Mouse (Mus musculus) hindbrain, embryonic 10.5 days (tissue): ENCODE measurements around the gene Gtpbp3. TPM values are rescaled to one million over a fixed set of nuclear protein-coding genes. Genes with fewer than 3 reads are reported as not detected.

Experiments used
- DNase-seq: peaks from one replicate; pipeline ENCODE4 v3.0.0-alpha.2; 2017; ENCODE audit warnings: low spot score
- H3K27ac ChIP-seq: fragments of 300-500 bp; sonication (generic); 2 replicates; pipeline ENCODE4 v1.5.1; 2016; ENCODE audit warnings: mild to moderate bottlenecking, moderate library complexity
- H3K27me3 ChIP-seq: fragments of 300-500 bp; sonication (generic); 2 replicates; pipeline ENCODE4 v1.6.1; 2016; ENCODE audit warnings: mild to moderate bottlenecking; ENCODE audit not compliant: poor library complexity, insufficient read depth, severe bottlenecking
- H3K36me3 ChIP-seq: fragments of 300-500 bp; sonication (generic); 2 replicates; pipeline ENCODE4 v1.6.1; 2016; ENCODE audit warnings: mild to moderate bottlenecking, moderate library complexity
- H3K4me1 ChIP-seq: fragments of 300-500 bp; sonication (generic); replicated peaks from 2 replicates; pipeline ENCODE4 v1.6.1; 2016; ENCODE audit warnings: mild to moderate bottlenecking
- H3K4me3 ChIP-seq: fragments of 300-500 bp; sonication (generic); 2 replicates; pipeline ENCODE4 v1.5.1; 2016; ENCODE audit warnings: mild to moderate bottlenecking, moderate library complexity
- H3K9me3 ChIP-seq: fragments of 300-500 bp; sonication (generic); 2 replicates; pipeline ENCODE4 v1.6.1; 2016; ENCODE audit warnings: mild to moderate bottlenecking, moderate library complexity
- WGBS: fragments of 180-500 bp; shearing (Covaris S2); methylation state at CpG from one replicate; pipeline ENCODE4 v1.1.7; 2016; 5-methylcytosine and 5-hydroxymethylcytosine counted together
- polyA plus RNA-seq: library from polyadenylated mRNA; unstranded; fragments of >200 nt; fragmentation: Nextera tagmentation; extraction: Ambion mirVana; gene quantifications from 2 replicates; pipeline ENCODE4 v1.2.1, GENCODE M21; 2016

The Gtpbp3 gene
- polyA plus RNA-seq, 1 experiment from 2014 or later, result 18.2 TPM

DNA sequence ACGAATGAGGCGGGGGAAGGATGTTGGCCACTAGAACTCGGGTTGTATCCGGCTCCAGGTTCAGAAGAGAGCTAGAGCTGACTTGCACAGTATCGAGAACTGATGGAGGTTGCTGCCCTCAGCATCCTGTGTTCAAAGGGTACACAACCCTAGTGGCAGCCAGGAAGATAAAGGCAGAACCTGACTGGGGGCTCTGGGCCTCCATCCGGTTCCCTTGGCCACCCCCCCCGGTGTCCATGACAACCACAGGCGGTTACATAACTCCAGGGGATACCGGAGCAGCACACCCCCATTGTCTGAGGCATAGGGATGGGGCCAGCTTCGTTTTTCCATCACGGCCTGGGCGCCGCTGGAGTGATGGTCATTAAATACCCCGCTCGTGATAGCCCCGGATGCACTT is 25.1 kb upstream of the Gtpbp3 start:
- Histone ChIP-seq H3K27me3 (peaks cover 16% of the 10 kb centered on the region), H3K9me3 (no peaks in the 10 kb centered on the region), H3K36me3 (peaks cover 53% of the 10 kb centered on the region), H3K4me3 (peak overlapping the region; percentile 86), H3K4me1 (peaks cover 45% of the 10 kb centered on the region), H3K27ac (peak overlapping the region; percentile 91)
- DNase-seq, result peak; percentile 59
- WGBS, result 8% methylated on average over 16 of the region's 16 CpGs

DNA sequence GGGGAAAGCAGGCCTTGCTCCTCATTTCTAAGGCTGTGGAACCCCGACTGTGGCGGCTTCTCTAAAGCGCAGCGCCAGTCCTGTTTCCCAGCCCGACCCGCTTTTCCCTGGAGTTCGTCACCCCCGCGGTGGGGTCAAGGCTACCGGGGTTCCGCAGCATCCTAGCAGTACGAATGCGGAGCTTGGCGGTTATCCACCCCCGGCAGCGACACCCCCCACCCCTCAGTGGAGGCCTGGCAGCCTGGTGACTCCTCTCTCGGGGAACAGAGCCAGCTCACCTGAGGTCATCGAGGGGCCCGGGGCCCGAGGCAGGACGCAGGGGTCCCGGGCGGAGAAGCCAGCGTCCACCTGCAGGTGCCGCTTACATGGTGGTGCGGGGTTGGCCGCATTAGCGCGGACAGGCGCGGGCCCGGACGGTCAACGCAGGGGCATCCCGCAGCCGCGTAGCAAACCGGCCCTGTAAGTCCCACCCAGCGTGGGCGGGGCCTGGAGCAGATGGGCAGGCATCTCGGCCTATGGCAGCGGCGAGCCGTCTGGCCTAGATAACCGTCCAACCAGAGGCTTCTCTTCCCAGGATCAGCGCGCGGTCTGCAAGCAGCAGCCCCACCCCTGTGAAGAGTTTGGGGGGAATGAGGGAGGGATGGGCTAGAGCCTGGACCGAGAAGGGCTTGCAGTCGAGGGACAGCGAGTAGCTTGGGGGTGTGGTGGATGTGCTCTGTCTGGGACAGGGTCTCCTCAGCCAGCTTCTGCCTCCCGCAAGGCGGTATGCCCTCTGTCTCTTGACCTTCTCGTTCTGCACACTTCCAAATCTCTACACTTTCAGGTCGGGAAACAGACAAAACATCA is 24.5 kb upstream of the Gtpbp3 start, which contains the start of gene Abhd8:
Gene Abhd8, minus strand, starts transcription at position 468 of the 846 bp plus-strand sequence.
- Histone ChIP-seq H3K4me3 (peak within 1 kb of the TSS; percentile 86), H3K27ac (peak within 1 kb of the TSS; percentile 91), H3K36me3 (peaks cover 47% of the 10 kb centered on the region), H3K4me1 (peaks cover 47% of the 10 kb centered on the region), H3K9me3 (no peaks in the 10 kb centered on the region), H3K27me3 (peaks cover 16% of the 10 kb centered on the region)
- under 1% methylated on average over 55 of the region's 55 CpGs for WGBS
- peak; percentile 97 for DNase-seq

DNA sequence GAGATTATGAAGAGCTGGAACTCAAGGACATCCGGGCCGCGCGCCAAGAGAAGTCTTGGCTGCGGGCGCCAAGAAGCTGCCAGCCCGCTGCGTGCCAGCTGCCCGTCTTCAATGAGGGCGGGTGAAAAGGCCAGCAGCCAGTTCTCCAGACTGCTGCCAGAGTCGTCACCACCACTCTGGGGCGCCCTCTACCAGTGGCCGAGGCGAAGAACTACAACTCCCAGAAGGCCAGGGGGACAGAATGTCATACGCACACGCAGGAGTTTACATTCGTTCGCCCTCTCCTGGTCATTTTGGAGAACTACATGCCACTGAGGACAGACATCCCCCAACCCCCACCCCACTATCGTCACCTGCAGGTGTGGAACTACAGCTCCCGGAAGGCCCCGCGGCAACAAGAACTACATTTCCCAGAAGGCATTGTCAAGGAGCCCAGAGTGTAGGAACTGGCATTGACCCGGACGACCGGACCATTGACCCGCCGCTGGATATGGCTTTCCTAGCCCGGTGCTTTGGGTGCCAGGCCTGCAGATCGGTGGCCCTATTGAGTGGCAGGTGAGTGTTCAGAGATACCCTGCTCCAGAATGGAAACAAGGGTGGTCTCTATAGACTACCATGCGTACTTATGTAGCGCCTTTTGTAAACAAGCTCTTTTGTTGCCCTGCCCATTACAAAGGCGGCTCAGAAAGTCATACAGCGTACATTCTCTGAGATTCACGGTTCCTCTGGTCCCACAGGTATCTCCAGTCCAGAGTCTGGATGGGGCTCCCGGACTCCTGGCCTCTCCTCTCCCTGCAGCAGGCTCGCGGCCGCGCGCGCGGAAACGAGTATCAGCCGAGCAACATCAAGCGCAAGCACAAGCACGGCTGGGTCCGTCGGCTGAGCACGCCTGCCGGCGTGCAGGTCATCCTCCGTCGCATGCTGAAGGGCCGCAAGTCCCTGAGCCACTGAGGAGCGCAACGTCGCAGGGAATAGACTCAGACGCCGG is 23.1 kb upstream of the Gtpbp3 start, which contains the start of gene Mrpl34:
Gene Mrpl34, plus strand, starts transcription at position 447 of the 988 bp plus-strand sequence.
- peak; percentile 98 for DNase-seq
- Histone ChIP-seq H3K9me3 (no peaks in the 10 kb centered on the region), H3K36me3 (peaks cover 33% of the 10 kb centered on the region), H3K4me3 (peak within 1 kb of the TSS; percentile 86), H3K27ac (peak within 1 kb of the TSS; percentile 91), H3K27me3 (peaks cover 16% of the 10 kb centered on the region), H3K4me1 (peaks cover 55% of the 10 kb centered on the region)
- WGBS, result under 1% methylated on average over 59 of the region's 59 CpGs

DNA sequence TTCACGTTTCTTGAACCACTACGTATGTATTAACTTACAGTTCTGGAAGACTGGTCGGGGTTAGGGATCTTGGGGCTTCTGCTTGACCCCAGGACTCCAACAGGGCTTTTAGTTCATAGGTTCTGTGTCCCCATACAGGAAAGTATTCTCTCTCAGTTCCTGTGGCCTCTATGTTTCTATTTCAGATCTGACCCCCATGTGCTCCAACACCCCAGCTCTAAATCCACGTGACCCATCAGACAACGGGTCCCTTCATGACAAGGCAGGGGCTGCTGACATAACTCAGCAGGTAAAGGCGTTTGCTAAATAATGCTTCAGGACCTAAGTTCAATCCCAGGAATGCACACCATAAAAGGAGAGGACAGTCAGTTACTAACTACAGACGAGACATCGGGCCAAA is 22.2 kb upstream of the Gtpbp3 start:
- H3K27ac ChIP-seq, result no peak overlapping the region

DNA sequence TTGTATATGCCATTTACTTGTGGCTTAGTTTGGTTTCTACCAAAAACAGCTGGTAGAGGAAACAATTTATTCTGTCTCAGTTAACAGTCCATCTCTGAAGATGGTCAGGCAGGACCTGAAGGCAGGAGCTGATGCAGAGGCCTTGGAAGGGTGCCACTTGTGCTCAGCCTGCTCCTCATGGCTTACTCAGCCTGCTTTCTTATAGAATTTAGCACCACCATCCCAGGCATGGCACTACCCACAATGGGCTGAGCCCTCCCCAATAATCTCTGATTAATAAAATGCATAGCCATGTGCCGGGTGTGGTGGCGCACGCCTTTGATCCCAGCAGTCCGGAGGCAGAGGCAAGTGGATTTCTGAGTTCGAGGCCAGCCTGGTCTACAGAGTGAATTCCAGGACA is 21.7 kb upstream of the Gtpbp3 start:
- Histone ChIP-seq H3K9me3 (no peaks in the 10 kb centered on the region), H3K27ac (no peak overlapping the region), H3K4me3 (0 out of 2 replicates have a peak overlapping the region, but pooled peaks have one; percentile 86), H3K27me3 (peaks cover 14% of the 10 kb centered on the region), H3K4me1 (peaks cover 64% of the 10 kb centered on the region), H3K36me3 (peaks cover 31% of the 10 kb centered on the region)
- no peak for DNase-seq
- WGBS, result 98% methylated on average over 5 of the region's 5 CpGs

More for the DNA sequence above, 22.2 kb upstream of the Gtpbp3 start:
- H3K4me3 ChIP-seq, result peak overlapping the region; percentile 86
- peaks cover 64% of the 10 kb centered on the region for H3K4me1 ChIP-seq
- peaks cover 31% of the 10 kb centered on the region for H3K36me3 ChIP-seq
- H3K9me3 ChIP-seq, result no peaks in the 10 kb centered on the region
- H3K27me3 ChIP-seq, result peaks cover 16% of the 10 kb centered on the region
- 86% methylated on average over 8 of the region's 8 CpGs for WGBS
- DNase-seq, result no peak

DNA sequence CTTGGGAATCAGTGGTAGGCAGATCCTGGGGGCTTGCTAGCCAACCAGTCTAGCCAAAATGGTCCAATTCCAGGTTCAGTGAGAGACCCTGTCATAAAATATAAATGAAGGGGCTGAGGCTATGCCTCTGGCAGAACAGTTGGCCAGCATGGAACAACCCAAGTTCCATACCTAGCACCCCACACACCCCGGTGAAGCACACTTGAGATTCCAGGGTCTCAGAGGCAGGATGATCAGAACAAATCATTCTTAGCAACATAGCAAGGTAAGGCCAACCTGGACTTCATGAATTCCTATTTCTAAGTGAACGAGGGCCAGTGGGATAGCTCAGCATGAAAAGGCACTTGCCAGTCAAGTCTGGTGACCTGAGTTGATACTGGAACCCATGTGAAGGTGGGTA is 20.7 kb upstream of the Gtpbp3 start:
- Histone ChIP-seq H3K27ac (no peak overlapping the region), H3K27me3 (peaks cover 4% of the 10 kb centered on the region), H3K4me1 (peaks cover 54% of the 10 kb centered on the region), H3K4me3 (no peak overlapping the region), H3K9me3 (no peaks in the 10 kb centered on the region), H3K36me3 (peaks cover 33% of the 10 kb centered on the region)
- WGBS, result 93% methylated on average over 2 of the region's 2 CpGs
- no peak for DNase-seq

DNA sequence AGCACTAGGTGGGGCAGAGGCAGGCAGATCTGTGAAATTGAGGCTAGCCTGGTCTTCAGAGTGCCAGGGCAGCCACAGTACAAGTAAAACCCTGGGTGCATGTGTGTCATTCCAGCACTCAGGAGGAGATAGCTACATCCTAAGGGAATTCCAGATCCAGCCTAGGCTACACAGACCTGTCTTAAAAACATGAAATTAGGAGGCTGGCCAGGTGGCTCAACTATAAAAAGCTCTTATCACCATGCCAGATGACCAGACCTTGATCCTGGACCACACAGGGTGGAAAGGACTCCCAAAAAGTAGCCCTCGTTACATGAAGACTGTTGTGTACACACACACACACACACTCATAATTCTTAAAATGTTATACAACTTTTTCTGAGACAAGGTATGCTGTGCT is 19.9 kb upstream of the Gtpbp3 start:
- Histone ChIP-seq H3K4me1 (peaks cover 46% of the 10 kb centered on the region), H3K27ac (no peak overlapping the region), H3K4me3 (0 out of 2 replicates have a peak overlapping the region, but pooled peaks have one; percentile 2), H3K36me3 (peaks cover 41% of the 10 kb centered on the region), H3K27me3 (no peaks in the 10 kb centered on the region), H3K9me3 (no peaks in the 10 kb centered on the region)
- WGBS, result 93% methylated on average over 1 of the region's 1 CpGs
- no peak for DNase-seq

DNA sequence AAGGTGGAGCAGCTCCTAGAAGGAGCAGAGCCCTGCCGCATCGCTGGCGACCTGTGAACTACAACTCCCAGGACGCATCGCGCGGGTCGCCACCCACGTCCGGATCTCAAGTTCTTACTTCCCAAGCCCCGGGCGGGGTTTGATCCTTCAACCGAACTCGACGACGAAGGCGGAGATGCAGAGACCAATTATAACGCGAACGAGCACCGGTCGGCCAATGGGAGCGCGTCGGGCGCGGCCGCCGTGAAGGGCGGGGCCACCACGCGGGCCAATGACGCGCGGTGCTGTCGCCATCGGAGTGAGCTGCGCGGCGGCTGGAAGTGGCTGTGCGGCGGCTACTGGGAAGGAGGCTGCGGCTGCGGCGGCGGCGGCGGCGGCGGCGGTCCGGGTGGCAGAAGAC is 19.0 kb upstream of the Gtpbp3 start, which contains the start of gene Dda1:
Gene Dda1, plus strand, starts transcription at position 284 of the 400 bp plus-strand sequence.
- no peaks in the 10 kb centered on the region for H3K9me3 ChIP-seq
- peak within 1 kb of the TSS; percentile 94 for H3K27ac ChIP-seq
- no peaks in the 10 kb centered on the region for H3K27me3 ChIP-seq
- H3K4me3 ChIP-seq, result peak within 1 kb of the TSS; percentile 96
- peaks cover 38% of the 10 kb centered on the region for H3K4me1 ChIP-seq
- H3K36me3 ChIP-seq, result peaks cover 50% of the 10 kb centered on the region
- DNase-seq, result peak; percentile 98
- WGBS, result under 1% methylated on average over 51 of the region's 52 CpGs

DNA sequence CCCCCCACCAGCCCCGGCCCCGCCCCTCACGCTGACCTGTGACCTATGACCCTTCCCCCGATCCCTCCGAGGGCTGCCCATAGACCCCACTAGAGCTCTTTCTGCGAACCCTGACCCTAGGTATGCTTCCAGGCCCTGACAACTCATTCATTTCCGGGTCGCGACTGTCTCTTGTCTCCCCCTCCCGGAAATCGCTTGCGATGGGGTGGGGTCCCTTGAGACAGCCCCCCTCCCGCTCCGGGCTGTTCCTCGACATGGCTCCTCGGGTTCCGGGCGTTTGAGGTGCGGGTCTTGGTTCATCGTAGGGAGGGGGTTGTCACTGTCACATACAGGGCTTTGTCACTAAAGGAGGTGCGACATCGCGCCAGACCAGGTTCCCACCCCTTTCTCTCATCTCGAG is 18.5 kb upstream of the Gtpbp3 start:
- H3K27ac ChIP-seq, result peak overlapping the region; percentile 94
- H3K4me3 ChIP-seq, result peak overlapping the region; percentile 96
- DNase-seq, result peak; percentile 61
- no peaks in the 10 kb centered on the region for H3K27me3 ChIP-seq
- H3K36me3 ChIP-seq, result peaks cover 55% of the 10 kb centered on the region
- peaks cover 33% of the 10 kb centered on the region for H3K4me1 ChIP-seq
- no peaks in the 10 kb centered on the region for H3K9me3 ChIP-seq
- under 1% methylated on average over 24 of the region's 24 CpGs for WGBS

DNA sequence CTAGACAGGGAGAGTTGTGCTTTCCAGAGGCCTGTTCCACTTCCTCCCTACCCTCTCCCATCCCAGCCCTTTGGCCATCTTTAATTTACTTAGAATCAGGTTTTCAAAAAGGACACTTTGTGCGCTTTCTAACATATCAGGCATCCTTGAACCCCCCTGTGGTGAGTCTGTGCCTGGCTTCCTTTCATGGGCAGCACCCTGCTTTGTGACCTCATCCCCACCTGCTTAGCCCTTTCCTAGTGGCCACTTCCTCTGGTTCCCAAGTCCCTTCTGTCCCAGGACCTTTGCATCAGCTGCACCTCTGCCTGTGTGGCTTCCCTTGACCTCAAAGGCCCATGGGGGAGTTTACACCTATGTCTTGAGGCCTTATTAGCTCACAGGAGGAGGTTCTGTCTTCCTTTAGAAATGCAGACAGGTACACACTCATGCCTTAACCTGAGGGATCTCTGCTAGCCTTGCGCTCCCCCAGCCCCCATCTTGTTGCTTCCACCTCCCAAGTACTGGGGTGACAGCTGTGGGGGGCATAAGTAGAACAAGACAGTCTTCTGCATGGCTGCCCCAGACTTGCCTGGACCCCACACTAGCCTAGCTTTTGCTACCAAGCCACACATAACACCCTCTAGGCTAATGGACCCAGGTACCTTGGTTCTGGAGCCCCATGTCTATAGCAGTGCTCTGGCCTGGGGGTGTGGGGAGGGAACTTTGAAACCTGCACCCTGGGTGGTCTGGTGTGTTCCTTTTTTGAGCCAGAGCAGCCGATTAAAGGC is 17.6 kb upstream of the Gtpbp3 start:
- Histone ChIP-seq H3K9me3 (no peaks in the 10 kb centered on the region), H3K4me1 (peaks cover 35% of the 10 kb centered on the region), H3K36me3 (peaks cover 65% of the 10 kb centered on the region), H3K27me3 (no peaks in the 10 kb centered on the region), H3K4me3 (peak overlapping the region; percentile 96), H3K27ac (no peak overlapping the region)
- WGBS, result 89% methylated on average over 3 of the region's 3 CpGs
- no peak for DNase-seq

DNA sequence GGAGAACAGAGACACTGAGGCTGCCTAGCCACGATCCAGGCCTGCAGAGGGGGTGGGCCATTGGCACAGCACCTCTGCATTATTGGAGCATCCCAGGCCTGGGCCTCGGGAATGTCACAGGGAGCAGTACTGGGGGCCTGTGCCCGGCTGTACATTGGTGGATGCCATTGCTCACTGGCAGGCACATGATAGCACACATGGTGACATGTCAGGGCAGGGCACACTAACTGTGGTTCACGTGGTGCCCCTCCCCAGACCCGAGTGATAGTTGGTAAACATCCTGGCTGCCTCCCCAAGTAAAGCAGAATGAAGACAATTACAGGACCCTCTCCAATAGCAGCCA is 17.0 kb upstream of the Gtpbp3 start:
- WGBS, result 83% methylated on average over 5 of the region's 5 CpGs
- Histone ChIP-seq H3K27me3 (no peaks in the 10 kb centered on the region), H3K4me3 (peak overlapping the region; percentile 96; the same call in 1 of the 2 replicates), H3K4me1 (peaks cover 35% of the 10 kb centered on the region), H3K36me3 (peaks cover 69% of the 10 kb centered on the region), H3K9me3 (no peaks in the 10 kb centered on the region), H3K27ac (no peak overlapping the region)
- DNase-seq, result no peak

DNA sequence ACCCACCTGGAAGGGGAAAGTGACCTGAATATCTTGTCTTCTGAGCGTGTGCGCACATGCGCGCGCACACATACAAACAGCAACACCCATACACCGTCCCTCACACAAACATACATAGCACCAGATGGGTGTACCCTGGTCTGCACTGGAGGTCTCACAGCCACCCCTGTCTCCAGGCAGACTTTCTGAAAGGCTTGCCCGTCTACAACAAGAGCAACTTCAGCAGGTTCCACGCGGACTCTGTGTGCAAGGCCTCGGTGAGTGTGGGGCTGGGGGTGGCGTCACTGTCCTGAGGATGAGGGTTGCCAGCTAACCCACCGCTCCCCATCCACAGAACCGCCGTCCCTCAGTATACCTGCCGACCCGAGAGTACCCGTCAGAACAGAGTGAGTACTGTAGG is 16.0 kb upstream of the Gtpbp3 start:
- WGBS, result 94% methylated on average over 17 of the region's 17 CpGs
- Histone ChIP-seq H3K9me3 (no peaks in the 10 kb centered on the region), H3K4me1 (peaks cover 43% of the 10 kb centered on the region), H3K4me3 (no peak overlapping the region), H3K36me3 (peaks cover 62% of the 10 kb centered on the region), H3K27ac (no peak overlapping the region), H3K27me3 (no peaks in the 10 kb centered on the region)
- DNase-seq, result no peak
